Mouse (Mus musculus): ENCODE results near the gene Gpn2. TPM values are rescaled to one million over a fixed set of nuclear protein-coding genes. Genes with fewer than 3 reads are reported as not detected.

The Gpn2 gene
- polyA plus RNA-seq, 1 experiment from 2014 or later, result 22.1 TPM

DNA sequence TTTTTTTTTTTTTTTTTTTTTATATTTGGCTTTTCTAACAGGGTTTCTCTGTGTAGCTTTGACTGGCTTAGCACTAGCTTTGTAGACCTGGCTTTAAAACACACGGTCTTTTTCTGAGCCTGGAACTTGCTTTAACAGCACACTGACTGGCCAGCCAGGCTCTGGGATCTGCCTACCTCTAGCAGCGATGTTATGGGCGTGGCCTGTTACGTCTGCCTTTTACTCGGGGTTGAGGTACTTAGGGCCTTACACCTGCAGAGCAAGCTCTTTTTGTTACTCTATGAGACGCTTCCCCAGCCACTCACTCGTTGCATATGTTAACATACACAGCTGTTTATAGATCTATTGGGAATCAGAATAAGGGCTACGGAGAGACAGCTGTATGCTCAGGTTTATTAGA, 16.9 kb upstream of the Gpn2 start:
- Histone ChIP-seq H3K27ac (no peak overlapping the region), H3K9me3 (0 out of 2 replicates have a peak, but pooled peaks cover 3% of the 10 kb centered on the region), H3K27me3 (ENCODE audit: insufficient read depth, poor library complexity, severe bottlenecking) (no peaks in the 10 kb centered on the region), H3K36me3 (no peaks in the 10 kb centered on the region), H3K4me1 (no peaks in the 10 kb centered on the region), H3K4me3 (no peak overlapping the region)
- 28% methylated on average over 8 of the region's 8 CpGs for WGBS
- no peak for DNase-seq (ENCODE audit: low spot score)

DNA sequence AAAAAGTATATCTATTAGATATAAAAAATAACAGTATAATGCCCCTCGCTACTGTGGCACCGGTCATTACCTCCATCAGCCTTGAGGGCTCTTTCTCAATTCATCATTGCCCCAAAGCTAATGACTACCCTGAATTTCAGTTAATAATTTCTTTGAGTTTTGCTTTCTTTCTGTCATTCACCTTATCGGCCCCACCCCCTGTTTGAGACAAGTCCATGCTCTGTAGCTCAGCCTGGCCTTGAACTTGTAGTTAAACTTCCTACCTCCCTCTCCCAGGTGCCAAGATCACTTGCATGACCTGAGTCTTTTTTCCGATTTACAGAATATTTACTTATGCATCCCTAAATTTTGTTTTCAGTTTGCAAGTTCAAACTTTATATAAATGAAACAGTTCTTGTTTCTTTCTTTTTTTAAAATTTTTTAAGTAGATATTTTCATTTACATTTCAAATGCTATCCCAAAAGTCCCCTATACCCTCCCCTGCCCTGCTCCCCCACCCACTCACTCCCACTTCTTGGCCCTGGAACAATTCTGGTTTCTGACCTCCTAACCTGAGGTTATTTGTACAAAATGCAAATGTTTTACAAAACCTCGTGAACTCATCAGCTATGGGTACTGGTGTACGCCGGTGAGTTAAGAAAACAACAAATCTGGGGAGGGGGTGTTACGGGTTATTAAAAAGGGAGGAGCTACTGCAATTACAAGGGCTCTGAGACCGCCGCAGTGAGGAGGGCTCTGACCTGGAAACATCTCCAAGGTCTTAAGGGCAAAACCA, 14.7 kb upstream of the Gpn2 start:
- WGBS, result 76% methylated on average over 10 of the region's 10 CpGs
- Histone ChIP-seq H3K36me3 (no peaks in the 10 kb centered on the region), H3K4me1 (no peaks in the 10 kb centered on the region), H3K27ac (no peak overlapping the region), H3K4me3 (no peak overlapping the region), H3K9me3 (no peaks in the 10 kb centered on the region), H3K27me3 (ENCODE audit: insufficient read depth, poor library complexity, severe bottlenecking) (no peaks in the 10 kb centered on the region)
- DNase-seq (ENCODE audit: low spot score), result no peak

DNA sequence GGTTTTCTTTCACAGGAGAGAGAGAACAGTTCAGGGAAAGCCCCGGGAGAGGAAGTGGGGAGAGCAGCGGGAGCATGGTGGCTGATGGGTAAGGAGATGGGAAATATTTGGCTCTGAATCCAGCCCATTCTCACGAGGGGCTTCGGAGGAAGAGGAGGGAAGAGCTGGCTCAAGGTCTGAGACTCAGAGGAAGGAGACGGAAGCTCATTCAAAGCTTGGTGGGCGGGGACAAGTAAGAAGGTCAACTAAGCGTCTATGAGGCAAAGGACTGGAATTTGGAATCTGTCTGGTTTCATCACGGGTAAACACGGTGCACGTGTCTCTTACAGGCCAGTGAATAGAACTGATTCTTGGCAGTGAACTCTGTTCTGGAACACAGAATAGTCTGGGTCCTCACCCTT, 14.1 kb upstream of the Gpn2 start:
- Histone ChIP-seq H3K9me3 (no peaks in the 10 kb centered on the region), H3K36me3 (no peaks in the 10 kb centered on the region), H3K4me3 (no peak overlapping the region), H3K27ac (no peak overlapping the region), H3K4me1 (peaks cover 4% of the 10 kb centered on the region; the same call in 1 of the 2 replicates), H3K27me3 (ENCODE audit: insufficient read depth, poor library complexity, severe bottlenecking) (no peaks in the 10 kb centered on the region)
- WGBS, result 57% methylated on average over 10 of the region's 10 CpGs
- DNase-seq (ENCODE audit: low spot score), result no peak

DNA sequence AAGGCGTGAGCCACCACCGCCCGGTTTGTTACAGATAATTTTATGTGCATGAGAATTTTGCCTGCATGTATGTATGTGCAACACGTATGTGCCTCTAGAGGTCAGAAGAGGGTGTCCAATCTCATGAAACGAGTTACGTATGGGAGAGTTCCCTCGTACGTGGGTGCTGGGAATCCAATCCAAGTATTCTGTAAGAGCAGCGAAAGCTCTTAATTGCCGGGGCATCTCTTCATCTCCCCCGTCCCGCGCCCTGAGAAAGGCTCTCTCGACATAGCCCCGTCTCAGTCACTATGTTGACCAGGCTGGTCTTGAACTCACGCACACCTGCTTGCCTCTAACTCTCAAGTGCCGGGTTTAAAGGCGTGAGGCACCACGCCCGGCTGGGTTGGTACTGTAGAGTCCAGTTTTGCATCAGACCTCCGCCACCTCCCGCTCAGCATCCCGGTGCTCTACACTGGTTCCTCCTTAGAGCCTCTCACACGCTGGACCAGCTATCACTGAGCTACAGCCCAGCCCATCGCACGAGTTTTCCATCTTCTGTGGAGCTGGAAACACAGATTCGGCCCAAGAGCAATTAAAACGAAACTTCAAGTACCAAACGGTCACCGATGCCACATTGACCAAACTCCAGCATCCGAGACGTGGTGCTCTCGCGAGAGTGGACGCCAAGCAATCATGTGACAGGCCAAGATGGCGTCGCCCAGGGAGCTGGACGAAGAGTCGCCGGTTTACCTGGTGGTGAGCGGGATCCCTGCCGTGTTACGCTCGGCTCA, 9.9 kb upstream of the Gpn2 start, which contains the start of gene Gpatch3:
Gpatch3 (plus strand) TSS at position 676 of the 773 bp plus-strand sequence.
- 7% methylated on average over 44 of the region's 44 CpGs for WGBS
- Histone ChIP-seq H3K4me3 (peak within 1 kb of the TSS; percentile 94), H3K4me1 (peaks cover 12% of the 10 kb centered on the region), H3K9me3 (no peaks in the 10 kb centered on the region), H3K27ac (peak within 1 kb of the TSS; percentile 89), H3K36me3 (peaks cover 16% of the 10 kb centered on the region), H3K27me3 (ENCODE audit: insufficient read depth, poor library complexity, severe bottlenecking) (no peaks in the 10 kb centered on the region)
- peak; percentile 95 for DNase-seq (ENCODE audit: low spot score)

DNA sequence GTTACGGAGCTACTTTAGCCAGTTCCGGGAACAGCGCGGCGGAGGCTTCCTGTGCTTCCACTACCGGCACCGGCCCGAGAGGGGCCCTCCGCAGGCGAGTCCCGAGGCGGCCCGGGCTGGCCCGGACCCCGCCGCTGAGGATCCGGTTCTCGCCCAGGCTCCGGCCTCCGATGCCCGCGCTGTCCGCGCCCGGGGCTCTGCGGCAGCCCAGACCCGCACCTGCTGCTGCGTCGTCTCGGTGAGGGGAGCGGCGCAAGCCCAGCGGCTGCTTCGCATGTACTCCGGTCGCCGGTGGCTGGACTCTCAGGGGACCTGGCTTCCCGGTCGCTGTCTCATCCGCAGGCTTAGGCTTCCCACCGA, 9.3 kb upstream of the Gpn2 start:
- no peak for DNase-seq (ENCODE audit: low spot score)
- Histone ChIP-seq H3K27me3 (ENCODE audit: insufficient read depth, poor library complexity, severe bottlenecking) (no peaks in the 10 kb centered on the region), H3K4me1 (peaks cover 12% of the 10 kb centered on the region), H3K4me3 (peak overlapping the region; percentile 94), H3K27ac (peak overlapping the region; percentile 89), H3K36me3 (peaks cover 21% of the 10 kb centered on the region), H3K9me3 (no peaks in the 10 kb centered on the region)
- WGBS, result under 1% methylated on average over 41 of the region's 41 CpGs

DNA sequence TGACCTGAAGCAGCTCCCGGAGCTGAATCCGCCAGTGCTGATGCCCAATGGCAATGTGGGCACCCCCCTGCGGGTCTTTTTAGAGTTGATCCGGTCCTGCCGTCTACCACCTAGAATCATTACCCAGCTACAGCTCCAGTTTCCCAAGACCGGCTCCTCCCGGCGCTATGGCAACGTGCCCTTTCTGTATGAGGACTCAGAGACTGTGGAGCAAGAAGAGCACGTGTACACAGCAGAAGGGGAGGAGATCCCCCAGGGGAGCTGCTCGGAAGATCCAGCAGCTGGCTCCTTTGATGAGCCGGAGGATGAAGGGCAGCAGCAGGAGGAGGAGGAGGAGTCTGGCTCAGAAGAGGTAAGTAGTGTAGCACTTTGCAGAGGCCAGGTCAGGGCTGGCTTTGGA, 6.2 kb upstream of the Gpn2 start:
- Histone ChIP-seq H3K9me3 (no peaks in the 10 kb centered on the region), H3K4me1 (peaks cover 12% of the 10 kb centered on the region), H3K27ac (no peak overlapping the region), H3K36me3 (peaks cover 47% of the 10 kb centered on the region), H3K4me3 (no peak overlapping the region), H3K27me3 (ENCODE audit: insufficient read depth, poor library complexity, severe bottlenecking) (no peaks in the 10 kb centered on the region)
- no peak for DNase-seq (ENCODE audit: low spot score)
- 81% methylated on average over 12 of the region's 12 CpGs for WGBS

DNA sequence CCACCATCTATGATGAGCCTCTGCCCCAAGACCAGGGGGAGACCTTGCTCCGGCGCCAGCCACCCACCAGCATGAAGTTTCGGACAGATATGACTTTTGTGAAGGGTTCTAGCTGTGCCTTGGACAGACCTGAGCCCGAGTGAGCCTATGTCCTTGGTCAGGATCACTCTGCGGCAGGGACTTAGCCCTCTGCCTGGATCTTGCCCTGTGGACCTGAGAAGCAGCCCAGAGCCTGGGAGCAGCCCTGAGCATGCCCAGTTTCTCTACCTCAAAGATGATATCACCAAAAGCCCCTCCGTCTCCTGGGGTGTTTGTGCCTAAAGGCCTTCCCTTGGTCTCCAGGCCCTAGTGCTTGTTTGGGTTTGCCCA, 488 bp upstream of the Gpn2 start:
- peak overlapping the region; percentile 99 for H3K4me3 ChIP-seq

DNA sequence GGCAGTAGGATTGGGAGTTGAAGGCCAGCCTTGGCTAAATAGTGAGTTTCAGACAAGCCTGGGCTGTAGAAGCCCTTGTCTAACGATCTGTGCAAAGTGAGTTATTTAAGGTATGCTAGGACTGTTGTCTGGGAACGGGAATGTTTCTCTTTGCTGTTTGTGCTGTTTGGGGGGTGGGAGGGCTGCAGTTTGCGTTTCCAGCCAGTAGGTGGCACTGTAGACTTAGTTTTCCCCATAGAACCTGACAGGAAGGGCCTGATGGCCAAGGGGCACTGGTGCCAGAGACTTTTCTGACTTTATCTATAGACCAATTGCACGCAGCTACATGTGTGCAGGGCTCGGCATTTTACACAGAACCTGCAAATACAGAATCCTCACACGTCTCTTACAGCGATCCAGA, 8.4 kb downstream of the Gpn2 start:
- Histone ChIP-seq H3K4me1 (peaks cover 17% of the 10 kb centered on the region), H3K27ac (no peak overlapping the region), H3K27me3 (ENCODE audit: insufficient read depth, poor library complexity, severe bottlenecking) (no peaks in the 10 kb centered on the region), H3K4me3 (no peak overlapping the region), H3K9me3 (no peaks in the 10 kb centered on the region), H3K36me3 (peaks cover 49% of the 10 kb centered on the region)
- WGBS, result 33% methylated on average over 7 of the region's 7 CpGs
- DNase-seq (ENCODE audit: low spot score), result no peak

More for the DNA sequence above, 488 bp upstream of the Gpn2 start:
- WGBS, result 53% methylated on average over 6 of the region's 6 CpGs
- peaks cover 66% of the 10 kb centered on the region for H3K36me3 ChIP-seq
- H3K27me3 ChIP-seq (ENCODE audit: insufficient read depth, poor library complexity, severe bottlenecking), result no peaks in the 10 kb centered on the region
- no peaks in the 10 kb centered on the region for H3K9me3 ChIP-seq
- peaks cover 15% of the 10 kb centered on the region for H3K4me1 ChIP-seq
- DNase-seq (ENCODE audit: low spot score), result no peak
- peak overlapping the region; percentile 90 for H3K27ac ChIP-seq

DNA sequence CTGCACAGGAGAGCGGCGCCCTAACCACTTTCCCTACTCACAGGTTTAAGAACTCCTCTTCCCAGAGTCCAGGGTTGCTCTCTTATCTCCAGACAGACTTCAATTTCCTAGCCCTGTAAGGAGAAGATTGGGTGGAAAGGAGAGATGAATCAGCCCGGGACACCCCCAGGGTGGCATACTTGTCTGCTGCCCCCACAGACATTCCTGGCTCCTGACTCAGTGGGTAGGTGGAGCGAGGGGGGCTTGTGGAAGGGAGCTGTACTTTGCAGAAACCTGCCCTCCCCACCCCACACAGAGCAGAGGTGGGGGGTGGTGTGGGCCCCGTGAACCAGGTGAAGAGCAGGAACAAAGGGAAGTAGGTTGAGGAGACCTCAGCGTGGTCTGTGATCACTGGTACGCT, 11.4 kb downstream of the Gpn2 start:
- H3K36me3 ChIP-seq, result peaks cover 20% of the 10 kb centered on the region
- DNase-seq (ENCODE audit: low spot score), result no peak
- peaks cover 28% of the 10 kb centered on the region for H3K27me3 ChIP-seq (ENCODE audit: insufficient read depth, poor library complexity, severe bottlenecking)
- H3K27ac ChIP-seq, result peak overlapping the region; percentile 36; the same call in 1 of the 2 replicates
- H3K9me3 ChIP-seq, result no peaks in the 10 kb centered on the region
- H3K4me3 ChIP-seq, result no peak overlapping the region
- peaks cover 24% of the 10 kb centered on the region for H3K4me1 ChIP-seq
- 47% methylated on average over 7 of the region's 7 CpGs for WGBS

DNA sequence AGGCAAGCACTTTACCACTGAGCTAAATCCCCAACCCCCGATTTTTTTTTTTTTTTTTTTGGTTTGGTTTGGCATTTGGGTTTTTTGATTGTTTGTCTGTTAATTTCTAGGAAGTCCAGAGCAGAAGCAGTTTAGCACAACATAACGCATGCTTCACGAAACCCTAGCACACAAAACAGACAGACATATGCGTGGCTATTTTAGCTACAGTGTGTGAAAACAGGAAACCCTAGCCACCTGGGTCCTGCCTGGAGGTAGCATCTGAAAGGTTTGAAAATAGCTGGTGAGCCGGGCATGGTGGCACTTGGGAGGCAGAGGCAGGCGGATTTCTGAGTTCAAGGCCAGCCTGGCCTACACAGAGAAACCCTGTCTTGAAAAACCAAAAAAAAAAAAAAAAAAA, 11.9 kb downstream of the Gpn2 start:
- WGBS, result 76% methylated on average over 6 of the region's 6 CpGs
- DNase-seq (ENCODE audit: low spot score), result no peak
- peaks cover 15% of the 10 kb centered on the region for H3K36me3 ChIP-seq
- no peaks in the 10 kb centered on the region for H3K9me3 ChIP-seq
- peaks cover 31% of the 10 kb centered on the region for H3K27me3 ChIP-seq (ENCODE audit: insufficient read depth, poor library complexity, severe bottlenecking)
- H3K4me3 ChIP-seq, result no peak overlapping the region
- H3K4me1 ChIP-seq, result peaks cover 24% of the 10 kb centered on the region
- no peak overlapping the region for H3K27ac ChIP-seq

DNA sequence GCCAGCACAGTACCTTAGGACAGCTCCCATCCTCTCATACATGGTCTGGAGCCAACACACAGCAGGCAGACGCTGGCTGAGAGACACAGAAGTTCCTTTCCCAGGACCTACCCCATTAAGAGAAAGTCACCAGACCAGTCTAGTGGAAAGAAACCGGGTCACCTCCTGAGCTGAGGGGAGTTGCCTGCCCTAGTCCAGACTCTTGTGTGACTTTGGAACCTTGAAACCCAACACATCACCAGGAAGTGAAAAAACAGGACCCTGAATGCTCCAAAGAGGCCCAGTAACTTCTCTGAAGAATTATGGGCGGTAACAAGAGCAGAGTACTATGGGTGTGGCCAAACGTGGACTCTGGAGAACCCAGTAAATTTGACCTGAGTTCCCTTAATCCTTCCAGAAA, 14.5 kb downstream of the Gpn2 start:
- WGBS, result 48% methylated on average over 4 of the region's 4 CpGs
- H3K9me3 ChIP-seq, result no peaks in the 10 kb centered on the region
- H3K36me3 ChIP-seq, result peaks cover 2% of the 10 kb centered on the region
- H3K27me3 ChIP-seq (ENCODE audit: insufficient read depth, poor library complexity, severe bottlenecking), result peaks cover 57% of the 10 kb centered on the region
- H3K4me3 ChIP-seq, result no peak overlapping the region
- DNase-seq (ENCODE audit: low spot score), result no peak
- H3K4me1 ChIP-seq, result peaks cover 25% of the 10 kb centered on the region
- no peak overlapping the region for H3K27ac ChIP-seq

DNA sequence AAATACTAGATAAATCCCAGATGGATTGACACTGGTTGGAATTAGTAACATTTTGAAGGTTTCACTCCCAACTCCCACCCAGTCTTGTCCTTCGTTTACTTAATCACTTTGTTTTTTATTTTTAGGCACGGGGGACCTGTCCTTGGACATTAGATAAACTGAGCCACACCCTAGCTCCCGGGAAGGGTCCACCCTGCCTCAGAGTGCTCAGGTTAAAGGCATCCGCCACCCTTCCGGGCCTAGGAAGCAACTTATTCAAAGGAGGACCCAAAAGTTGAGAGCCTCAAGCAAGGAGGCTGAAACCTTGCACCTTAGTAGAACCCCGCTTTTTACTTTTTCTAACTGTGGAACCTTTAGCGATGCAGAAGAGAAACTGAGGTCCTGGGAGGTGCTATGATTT, 15.0 kb downstream of the Gpn2 start:
- peak overlapping the region; percentile 70 for H3K4me3 ChIP-seq
- H3K4me1 ChIP-seq, result peaks cover 25% of the 10 kb centered on the region
- H3K27me3 ChIP-seq (ENCODE audit: insufficient read depth, poor library complexity, severe bottlenecking), result peaks cover 58% of the 10 kb centered on the region
- peak overlapping the region; percentile 56; the same call in 1 of the 2 replicates for H3K27ac ChIP-seq
- DNase-seq (ENCODE audit: low spot score), result no peak
- H3K36me3 ChIP-seq, result peaks cover 6% of the 10 kb centered on the region
- WGBS, result 22% methylated on average over 7 of the region's 7 CpGs
- H3K9me3 ChIP-seq, result no peaks in the 10 kb centered on the region

DNA sequence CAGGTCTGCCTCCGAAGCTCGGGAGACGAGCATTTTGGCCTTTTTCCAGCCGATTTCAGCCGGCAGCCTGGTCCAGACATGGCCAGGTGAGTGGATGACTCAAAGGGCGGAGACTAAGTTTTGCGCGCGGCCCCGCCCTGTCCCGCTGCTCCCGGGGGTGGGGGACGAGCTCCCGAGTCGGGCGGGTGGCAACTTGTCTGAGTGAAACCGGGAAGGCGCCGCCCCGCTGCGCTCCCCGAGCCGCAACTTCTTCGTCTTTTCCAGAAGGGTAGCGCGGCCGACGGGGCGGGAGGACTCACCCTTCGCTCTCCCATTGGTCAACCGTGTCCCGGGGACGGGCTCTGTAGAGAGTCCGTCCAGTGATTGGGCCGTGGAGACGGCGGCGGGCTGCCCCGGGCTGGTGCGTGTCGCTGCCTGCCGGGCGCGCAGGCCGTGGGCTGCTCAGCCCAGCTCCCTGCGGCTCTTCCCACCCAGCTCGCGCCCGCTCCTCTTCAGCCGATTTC, 15.5 kb downstream of the Gpn2 start:
- peak; percentile 95 for DNase-seq (ENCODE audit: low spot score)
- WGBS, result under 1% methylated on average over 50 of the region's 50 CpGs
- Histone ChIP-seq H3K9me3 (no peaks in the 10 kb centered on the region), H3K27me3 (ENCODE audit: insufficient read depth, poor library complexity, severe bottlenecking) (peaks cover 58% of the 10 kb centered on the region), H3K4me3 (peak overlapping the region; percentile 70), H3K4me1 (peaks cover 25% of the 10 kb centered on the region), H3K36me3 (peaks cover 8% of the 10 kb centered on the region), H3K27ac (peak overlapping the region; percentile 56; the same call in 1 of the 2 replicates)
